Mouse (Mus musculus) midbrain, postnatal 0 days (tissue): ENCODE measurements at regions not wholly inside any gene's neighbourhood (a gene's known extent, or its start where the extent isn't known, plus 50 kb on each side); places are given as distances from the start of the nearest gene placed in this dataset.
A peak's percentile ranks its signal among the peaks of the same experiment; 100 is the strongest.

Experiments used
- ATAC-seq: fragments of 200-750 bp; cut with Nextera tagmentation; 2 replicates; pipeline ENCODE4 v1.8.0; 2017; ENCODE audit warnings: moderate number of reproducible peaks, mild to moderate bottlenecking, moderate TSS enrichment, moderate library complexity; ENCODE audit not compliant: low FRiP score
- DNase-seq: peaks from one replicate; pipeline ENCODE4 v3.0.0-alpha.2; 2015; ENCODE audit warnings: low spot score
- H3K27ac ChIP-seq: fragments of 300-500 bp; sonication (generic); 2 replicates; pipeline ENCODE4 v1.5.1; 2014; ENCODE audit warnings: low read depth, mild to moderate bottlenecking, low read length, mixed read lengths
- H3K27me3 ChIP-seq: fragments of 300-500 bp; sonication (generic); 2 replicates; pipeline ENCODE4 v1.6.1; 2014; ENCODE audit warnings: low read length, control low read depth, mixed read lengths; ENCODE audit not compliant: insufficient read depth
- H3K36me3 ChIP-seq: fragments of 300-500 bp; sonication (generic); 2 replicates; pipeline ENCODE4 v1.6.1; 2014; ENCODE audit warnings: low read length, control low read depth, mixed read lengths; ENCODE audit not compliant: insufficient read depth
- H3K4me1 ChIP-seq: fragments of 300-500 bp; sonication (generic); 2 replicates; pipeline ENCODE4 v1.6.1; 2014; ENCODE audit warnings: mild to moderate bottlenecking, control low read depth, antibody characterized with exemption, low read length, mixed read lengths; ENCODE audit not compliant: insufficient read depth
- H3K4me2 ChIP-seq: fragments of 300-500 bp; sonication (generic); 2 replicates; pipeline ENCODE4 v1.6.1; 2014; ENCODE audit warnings: low read depth, mild to moderate bottlenecking, low read length, mixed read lengths; ENCODE audit not compliant: poor library complexity, severe bottlenecking
- H3K4me3 ChIP-seq: fragments of 300-500 bp; sonication (generic); 2 replicates; pipeline ENCODE4 v1.5.1; 2014; ENCODE audit warnings: low read depth, mild to moderate bottlenecking, low read length, moderate library complexity
- H3K9ac ChIP-seq: fragments of 300-500 bp; sonication (generic); replicated peaks from 2 replicates; pipeline ENCODE4 v1.6.1; 2014; ENCODE audit warnings: mild to moderate bottlenecking, low read length, moderate library complexity, mixed read lengths; ENCODE audit not compliant: poor library complexity, severe bottlenecking
- H3K9me3 ChIP-seq: fragments of 300-500 bp; sonication (generic); 2 replicates; pipeline ENCODE4 v1.6.1; 2016; ENCODE audit warnings: low read length, control low read depth
- CTCF ChIP-seq: IDR thresholded peaks from 2 replicates; pipeline ENCODE4 v1.5.1; 2016; ENCODE audit warnings: antibody characterized with exemption, mild to moderate bottlenecking
- WGBS: fragments of 180-500 bp; shearing (Covaris S2); extraction: QIAGEN DNeasy Blood & Tissue Kit; methylation state at CpG from one replicate; pipeline ENCODE4 v1.1.7; 2014; 5-methylcytosine and 5-hydroxymethylcytosine counted together

GRCm38 (mm10) chr5:77581106-77581638 lies 173.3 kb upstream of the Igfbp7 start:
- DNase-seq, result peak; percentile 62
- TF ChIP-seq CTCF, result no peak
- Histone ChIP-seq H3K9me3 (no peaks in the 10 kb centered on the region), H3K27me3 (no peaks in the 10 kb centered on the region), H3K4me2 (0 out of 2 replicates have a peak overlapping the region, but pooled peaks have one; percentile 12), H3K4me3 (no peak overlapping the region), H3K27ac (0 out of 2 replicates have a peak overlapping the region, but pooled peaks have one; percentile 32), H3K4me1 (peaks cover 11% of the 10 kb centered on the region; the same call in 1 of the 2 replicates), H3K36me3 (no peaks in the 10 kb centered on the region), H3K9ac (no peak overlapping the region)
- ATAC-seq, result 0 out of 2 replicates have a peak, but pooled peaks have one; percentile 48
- WGBS, result 32% methylated on average over 6 of the region's 6 CpGs

GRCm38 (mm10) chr5:77579826-77580745 lies 172.2 kb upstream of the Igfbp7 start:
- Histone ChIP-seq H3K9ac (no peak overlapping the region), H3K36me3 (no peaks in the 10 kb centered on the region), H3K4me3 (no peak overlapping the region), H3K4me1 (peaks cover 11% of the 10 kb centered on the region; the same call in 1 of the 2 replicates), H3K9me3 (no peaks in the 10 kb centered on the region), H3K27ac (no peak overlapping the region), H3K4me2 (no peak overlapping the region), H3K27me3 (no peaks in the 10 kb centered on the region)
- DNase-seq, result peak; percentile 24
- no peak for ATAC-seq
- WGBS, result 34% methylated on average over 20 of the region's 20 CpGs
- TF ChIP-seq CTCF, result no peak

- Histone ChIP-seq H3K27ac (no peak overlapping the region), H3K36me3 (no peaks in the 10 kb centered on the region), H3K9me3 (no peaks in the 10 kb centered on the region), H3K9ac (no peak overlapping the region), H3K27me3 (no peaks in the 10 kb centered on the region), H3K4me2 (no peak overlapping the region), H3K4me1 (peaks cover 11% of the 10 kb centered on the region; the same call in 1 of the 2 replicates), H3K4me3 (no peak overlapping the region)
- 72% methylated on average over 5 of the region's 5 CpGs for WGBS
- no peak for TF ChIP-seq CTCF
- ATAC-seq (no peak), DNase-seq (peak; percentile 14)
Observed at GRCm38 (mm10) chr5:77576881-77577280, 169.0 kb upstream of the Igfbp7 start.

GRCm38 (mm10) chr5:77575780-77576179 lies 167.9 kb upstream of the Igfbp7 start:
- 70% methylated on average over 8 of the region's 8 CpGs for WGBS
- no peak for TF ChIP-seq CTCF
- no peak for DNase-seq
- Histone ChIP-seq H3K27me3 (no peaks in the 10 kb centered on the region), H3K4me3 (no peak overlapping the region), H3K27ac (no peak overlapping the region), H3K9ac (no peak overlapping the region), H3K36me3 (no peaks in the 10 kb centered on the region), H3K4me2 (no peak overlapping the region), H3K9me3 (no peaks in the 10 kb centered on the region), H3K4me1 (peaks cover under 1% of the 10 kb centered on the region; the same call in 1 of the 2 replicates)
- ATAC-seq, result no peak

GRCm38 (mm10) chr5:77570364-77570763 lies 162.5 kb upstream of the Igfbp7 start:
- H3K4me2 ChIP-seq, result no peak overlapping the region
- no peak overlapping the region for H3K27ac ChIP-seq
- no peak overlapping the region for H3K4me3 ChIP-seq
- no peaks in the 10 kb centered on the region for H3K36me3 ChIP-seq
- no peak overlapping the region for H3K9ac ChIP-seq
- no peaks in the 10 kb centered on the region for H3K4me1 ChIP-seq
- no peak for ATAC-seq
- TF ChIP-seq CTCF, result no peak
- H3K9me3 ChIP-seq, result 0 out of 2 replicates have a peak, but pooled peaks cover 3% of the 10 kb centered on the region
- peak; percentile 24 for DNase-seq
- no peaks in the 10 kb centered on the region for H3K27me3 ChIP-seq
- 53% methylated on average over 9 of the region's 9 CpGs for WGBS

- no peak for ATAC-seq
- H3K36me3 ChIP-seq, result no peaks in the 10 kb centered on the region
- no peaks in the 10 kb centered on the region for H3K27me3 ChIP-seq
- no peak for TF ChIP-seq CTCF
- no peaks in the 10 kb centered on the region for H3K4me1 ChIP-seq
- H3K27ac ChIP-seq, result no peak overlapping the region
- no peak overlapping the region for H3K4me2 ChIP-seq
- WGBS, result 70% methylated on average over 5 of the region's 5 CpGs
- 0 out of 2 replicates have a peak, but pooled peaks cover 3% of the 10 kb centered on the region for H3K9me3 ChIP-seq
- H3K4me3 ChIP-seq, result no peak overlapping the region
- no peak for DNase-seq
- H3K9ac ChIP-seq, result no peak overlapping the region
Observed at GRCm38 (mm10) chr5:77568121-77568520, 160.3 kb upstream of the Igfbp7 start.
